Mouse (Mus musculus) erythroblast, embryonic 14.5 days (primary cell): Measurements from ENCODE around the gene Fkbp5.

Experiments
- GATA1 ChIP-seq: IDR thresholded peaks from 2 replicates; pipeline ENCODE4 v1.6.1; 2012; ENCODE audit warnings: low read length, inconsistent platforms, mixed read lengths
- TAL1 ChIP-seq: IDR thresholded peaks from 3 replicates; pipeline ENCODE4 v1.6.1; 2012; ENCODE audit warnings: low read length, inconsistent platforms, mixed read lengths

GRCm38 (mm10) chr17:28361921-28362652 is 155.2 kb downstream of the Fkbp5 start:
- no peak for TF ChIP-seq TAL1
- no peak for TF ChIP-seq GATA1
